Mouse (Mus musculus) neutrophil, adult 5-6 weeks (primary cell): ENCODE results near the gene Adamts17. TPM values are rescaled to one million over a fixed set of nuclear protein-coding genes. Genes with fewer than 3 reads are reported as not detected.

Experiments
- ATAC-seq: fragments of 151-379, 151-347 bp; 2 replicates; pipeline ENCODE4 v1.8.0; 2017; ENCODE audit warnings: mild to moderate bottlenecking, moderate TSS enrichment; ENCODE audit not compliant: insufficient number of reproducible peaks, poor library complexity, low FRiP score, severe bottlenecking; ENCODE audit errors: extremely low read depth
- total RNA-seq: library from RNA; stranded (forward); fragments of 200-1000 nt; gene quantifications from 2 replicates; pipeline ENCODE4 v1.2.3, GENCODE M21; 2017

Gene Adamts17
- total RNA-seq, 1 experiment from 2014 or later: not detected

DNA sequence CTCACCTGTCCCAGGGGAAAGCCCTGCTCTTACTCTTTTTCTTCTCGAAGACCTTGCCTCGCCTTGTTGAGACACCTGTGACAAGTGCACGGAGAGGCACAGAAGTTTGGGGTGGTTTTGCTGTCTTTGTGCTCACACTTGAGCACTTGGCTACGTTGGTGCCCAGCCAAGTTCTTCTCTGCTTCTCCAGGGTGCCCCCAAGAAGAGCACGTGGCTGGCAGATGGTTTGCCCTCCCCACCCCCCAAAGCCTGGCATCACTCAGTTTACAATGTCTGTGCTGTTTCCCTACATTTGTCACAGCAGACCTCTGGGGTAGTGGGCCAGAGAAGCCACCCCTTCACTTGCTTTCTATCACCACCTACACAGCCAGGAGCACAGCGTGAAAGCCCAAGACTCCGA, 1.6 kb downstream of the Adamts17 start:
- no peak for ATAC-seq

DNA sequence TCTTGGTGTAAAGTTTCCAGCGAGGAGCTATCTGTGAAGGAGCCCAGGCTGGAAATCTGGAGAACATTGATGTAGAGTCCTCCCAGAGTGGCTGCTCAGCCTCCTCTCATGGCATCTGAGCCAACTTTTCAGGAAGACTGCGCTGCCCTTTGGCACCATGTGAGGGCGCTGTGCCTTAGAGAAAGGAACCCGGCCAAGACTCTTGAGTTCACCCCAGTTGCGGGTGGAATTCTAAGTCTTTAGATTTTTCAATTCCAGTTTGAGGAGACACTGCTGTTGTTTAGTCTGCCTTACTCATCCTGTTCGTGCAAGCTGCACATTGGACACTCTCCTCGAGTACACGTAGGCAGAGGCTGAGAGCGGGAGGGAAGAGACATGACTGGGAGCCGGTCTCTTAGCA, 2.5 kb downstream of the Adamts17 start:
- ATAC-seq: no peak

DNA sequence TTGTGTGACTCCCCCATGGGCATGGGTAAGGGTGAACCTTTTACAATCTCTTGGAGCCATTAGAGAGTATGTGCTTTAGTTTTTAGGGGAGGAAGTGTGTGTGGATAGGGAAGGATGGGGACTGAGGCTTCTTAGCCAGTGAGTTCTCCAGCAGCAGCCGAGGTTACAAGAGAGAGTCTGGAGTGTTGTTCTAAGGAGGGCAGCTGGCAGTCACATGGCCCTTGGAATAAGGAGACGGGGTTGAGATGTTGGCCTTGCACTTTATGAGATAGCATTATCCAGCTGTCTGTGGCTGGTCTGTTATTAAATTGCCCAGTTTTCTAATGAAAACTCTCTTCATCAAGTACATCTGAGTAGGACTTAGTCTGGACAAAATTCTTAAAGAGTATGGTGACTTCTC, 4.3 kb downstream of the Adamts17 start:
- no peak for ATAC-seq

DNA sequence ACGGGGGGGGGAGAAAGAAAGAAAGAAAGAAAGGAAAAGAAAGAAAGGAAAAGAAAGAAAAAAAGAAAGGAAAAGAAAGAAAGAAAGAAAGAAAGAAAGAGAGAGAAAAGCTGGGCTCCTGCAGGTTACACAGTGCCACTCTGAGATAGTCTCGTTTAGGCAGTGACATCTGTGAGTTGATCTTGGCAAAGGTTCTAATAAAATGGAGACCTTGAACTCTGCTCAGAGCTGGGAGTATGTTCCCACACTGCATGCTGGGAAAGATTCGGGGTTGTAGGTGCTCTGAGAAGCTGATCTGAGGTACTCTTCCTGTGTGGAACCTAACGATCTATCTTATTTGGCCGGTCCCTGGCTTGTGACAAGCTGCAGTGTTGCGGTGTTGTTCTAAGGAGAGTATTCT, 7.0 kb downstream of the Adamts17 start:
- no peak for ATAC-seq

DNA sequence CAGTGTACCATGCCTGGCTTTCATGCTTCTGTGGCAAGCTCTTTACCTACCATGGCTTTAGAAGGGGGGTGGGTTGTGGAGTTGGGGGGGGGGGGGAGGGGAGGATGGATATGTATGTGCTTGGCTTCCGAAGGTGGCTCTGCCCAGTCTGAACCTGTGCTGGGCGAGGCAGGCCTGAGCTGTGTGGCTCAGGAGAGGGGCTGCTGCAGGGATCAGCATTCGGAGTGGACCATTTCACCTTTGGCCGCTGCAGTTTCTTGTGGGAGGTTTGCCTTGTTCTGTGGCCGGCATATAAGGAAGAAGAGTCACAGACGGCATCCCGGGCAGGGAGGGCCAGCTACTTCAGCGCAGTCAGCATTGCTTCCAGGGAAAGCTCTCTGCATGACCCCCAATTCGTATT, 7.8 kb downstream of the Adamts17 start:
- ATAC-seq: no peak

DNA sequence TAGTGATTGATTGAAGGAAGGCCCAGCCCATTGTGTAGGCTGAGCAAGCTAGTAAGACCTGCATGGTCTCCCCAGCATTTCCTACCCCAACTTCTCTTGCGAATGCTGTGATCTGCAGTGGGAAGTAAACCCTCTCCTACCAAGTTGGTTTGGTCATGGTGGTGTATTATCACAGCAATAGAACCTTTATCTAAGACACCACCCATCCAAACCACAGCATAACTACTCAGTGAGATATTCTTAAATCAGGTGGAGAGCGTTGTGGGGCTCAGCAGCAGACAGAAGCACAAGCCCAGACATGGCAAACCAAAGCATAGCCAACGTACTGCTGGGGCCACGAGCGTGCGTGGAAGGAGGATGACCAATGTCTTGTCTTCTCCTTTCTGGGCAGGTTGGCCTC, 9.8 kb downstream of the Adamts17 start:
- ATAC-seq: no peak

DNA sequence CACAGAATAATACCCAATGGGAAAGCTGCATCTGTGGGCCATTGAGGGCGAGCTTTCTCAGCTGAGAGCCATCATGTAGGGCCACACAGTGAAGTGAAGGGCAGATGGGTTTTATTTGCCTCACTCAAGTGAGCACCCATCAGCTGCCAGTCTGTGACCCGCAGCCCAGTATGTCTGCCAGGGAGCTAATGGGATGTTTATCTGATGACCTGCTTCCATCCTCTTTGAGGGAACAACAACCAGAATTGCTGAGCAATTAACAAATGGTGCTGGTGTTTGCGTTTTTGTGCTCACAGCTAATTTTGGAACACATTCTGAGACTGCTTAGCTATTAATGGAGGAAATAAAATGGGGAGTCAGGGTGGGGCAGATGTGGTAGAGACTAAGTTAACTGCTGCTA, 12.6 kb downstream of the Adamts17 start:
- ATAC-seq: no peak

DNA sequence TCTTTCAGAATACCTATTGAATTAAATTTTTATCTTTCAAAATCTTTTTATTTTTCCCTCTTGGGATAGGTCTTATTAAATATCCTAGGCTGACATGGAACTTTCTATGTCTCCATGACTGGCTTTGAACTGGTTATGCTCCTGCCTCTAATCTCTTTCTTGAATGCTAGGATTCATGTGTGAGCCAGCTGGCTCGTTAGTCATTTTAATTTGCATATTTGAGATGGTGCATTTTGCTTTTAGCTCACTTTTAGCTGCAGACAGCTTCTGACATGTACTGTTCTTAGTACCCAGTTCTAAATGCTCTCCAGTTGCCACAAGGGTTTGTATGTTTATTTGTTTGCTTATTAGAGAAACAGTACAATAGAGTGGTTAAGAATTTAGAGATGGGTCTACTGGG, 18.1 kb downstream of the Adamts17 start:
- ATAC-seq: no peak

DNA sequence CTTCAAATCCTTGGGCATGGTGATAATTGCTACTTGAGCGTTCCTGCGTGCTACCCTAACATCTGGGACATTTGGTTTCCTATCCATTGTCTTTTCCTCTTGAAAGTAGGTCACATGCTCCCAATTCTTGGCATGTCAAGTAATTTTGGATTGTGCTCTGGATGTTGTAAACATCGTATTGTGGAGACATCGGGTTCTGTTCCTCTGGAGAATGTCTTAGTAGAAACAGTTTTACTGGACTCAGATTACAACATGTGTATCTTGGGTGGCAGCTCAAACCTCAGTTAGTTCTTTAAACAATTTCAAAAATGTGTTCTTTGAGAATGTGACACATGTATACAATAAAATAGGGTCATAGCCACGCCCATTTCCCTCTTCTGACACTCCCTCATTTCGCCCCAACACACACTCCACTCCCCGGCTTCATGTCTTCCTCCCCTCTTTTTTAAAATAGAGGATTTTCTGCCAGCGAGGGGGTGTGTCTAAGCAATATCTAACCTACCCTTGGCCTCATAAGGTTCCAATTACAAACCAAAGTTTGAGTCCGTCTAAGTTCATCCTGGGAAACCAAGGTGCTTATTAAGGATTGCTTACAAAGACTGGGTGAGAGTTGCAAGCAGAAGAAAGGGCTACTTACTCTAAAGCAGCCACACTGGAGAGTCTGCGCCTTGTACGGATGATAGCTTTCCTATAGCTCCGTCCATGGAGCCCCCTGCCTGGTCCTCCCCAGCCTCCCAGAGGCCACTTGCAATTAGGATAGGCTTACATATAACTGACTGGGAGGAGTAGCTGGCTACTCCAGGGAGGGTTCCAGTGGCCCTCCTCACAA, 18.9 kb downstream of the Adamts17 start:
- ATAC-seq: no peak

DNA sequence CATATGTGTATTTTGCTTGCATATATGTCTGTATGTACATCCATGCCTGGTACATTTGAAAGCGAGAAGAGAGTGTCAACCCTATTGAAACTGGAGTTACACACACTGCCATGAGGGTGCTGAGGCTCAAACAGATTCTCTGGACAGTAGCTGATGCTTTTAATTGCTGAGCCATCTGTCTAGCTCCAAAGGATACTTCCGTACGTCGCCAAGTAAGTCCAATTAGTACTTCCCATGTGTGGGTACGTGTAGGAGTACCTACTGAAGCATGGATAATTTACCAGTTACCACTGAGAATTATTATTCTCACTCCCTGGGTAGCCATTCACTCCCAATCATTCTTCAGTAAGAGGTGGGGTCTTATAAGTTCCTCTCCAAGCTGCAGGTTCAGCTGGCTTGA, 19.7 kb downstream of the Adamts17 start:
- ATAC-seq: no peak

DNA sequence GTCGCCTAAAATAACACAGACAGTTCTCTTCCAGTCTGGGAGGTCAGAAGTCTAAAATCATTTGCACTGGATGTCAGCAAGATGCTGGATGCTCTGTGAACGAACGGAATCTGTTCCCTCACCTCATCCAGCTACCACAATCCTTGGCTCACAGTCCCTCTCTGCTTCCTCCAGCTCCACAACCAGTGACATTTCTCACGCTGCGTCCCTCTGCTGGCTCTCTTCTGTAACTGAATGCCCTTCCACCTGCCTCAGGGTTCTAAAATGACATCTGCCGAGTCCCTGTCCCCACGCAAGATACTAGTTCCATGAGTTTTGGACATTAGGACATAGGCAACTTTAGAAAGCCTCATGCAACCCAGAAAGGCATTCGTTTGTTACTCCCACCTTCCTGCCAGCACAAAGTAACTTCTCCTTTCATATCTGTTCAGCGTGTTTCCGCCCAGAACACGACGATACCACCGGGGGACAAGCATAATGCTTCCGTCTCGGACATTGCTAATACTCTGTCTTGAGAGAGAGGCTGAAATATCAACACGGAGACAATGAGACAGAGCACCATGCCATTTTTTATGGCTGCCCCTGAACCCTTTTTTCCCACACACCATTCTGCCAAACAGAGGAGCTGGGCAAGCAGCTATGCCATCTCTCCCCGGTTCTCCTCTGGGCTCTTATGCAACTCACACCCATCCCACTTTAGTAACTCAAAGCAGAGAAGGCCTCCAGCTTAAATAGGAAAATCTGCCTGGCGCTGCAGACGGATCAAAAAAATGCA, 27.6 kb downstream of the Adamts17 start:
- no peak for ATAC-seq

DNA sequence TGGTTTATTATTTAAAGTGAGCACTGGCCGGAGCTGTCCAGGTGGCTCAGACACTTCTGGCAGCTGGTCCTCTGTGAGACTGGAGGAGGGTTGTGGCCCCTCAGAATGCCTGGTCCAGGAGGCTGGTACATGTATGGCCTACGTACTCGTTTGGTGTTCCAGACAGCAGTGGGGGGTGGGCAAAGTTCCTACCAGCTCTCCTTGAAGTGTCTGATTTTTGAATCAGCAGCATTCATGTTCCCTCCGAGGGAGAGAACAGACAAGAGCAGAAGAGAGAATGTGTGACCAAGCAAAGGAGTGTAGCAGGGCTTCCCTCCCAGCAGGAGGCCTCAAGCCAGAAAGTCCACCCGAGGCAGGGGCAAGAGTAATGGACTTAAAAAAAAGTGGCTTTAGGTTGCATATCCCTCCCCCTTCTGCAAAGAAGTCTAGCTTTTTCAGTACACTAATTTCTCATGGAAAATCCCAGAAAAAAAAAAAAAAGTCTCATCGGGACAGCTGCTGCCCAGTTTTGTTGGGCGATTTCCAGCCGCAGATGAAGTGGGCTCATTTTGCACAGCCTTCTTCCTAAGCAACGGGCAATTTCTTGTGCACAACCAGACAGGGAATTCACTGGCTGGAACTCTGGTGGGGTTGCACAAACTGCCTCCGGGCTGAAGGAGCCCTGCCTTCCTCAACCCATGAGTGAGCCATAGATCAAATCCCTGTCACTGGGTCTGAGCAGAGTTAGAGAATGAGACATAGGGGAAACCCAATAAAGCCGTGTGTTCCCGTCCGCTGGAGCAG, 28.4 kb downstream of the Adamts17 start:
- ATAC-seq: no peak

DNA sequence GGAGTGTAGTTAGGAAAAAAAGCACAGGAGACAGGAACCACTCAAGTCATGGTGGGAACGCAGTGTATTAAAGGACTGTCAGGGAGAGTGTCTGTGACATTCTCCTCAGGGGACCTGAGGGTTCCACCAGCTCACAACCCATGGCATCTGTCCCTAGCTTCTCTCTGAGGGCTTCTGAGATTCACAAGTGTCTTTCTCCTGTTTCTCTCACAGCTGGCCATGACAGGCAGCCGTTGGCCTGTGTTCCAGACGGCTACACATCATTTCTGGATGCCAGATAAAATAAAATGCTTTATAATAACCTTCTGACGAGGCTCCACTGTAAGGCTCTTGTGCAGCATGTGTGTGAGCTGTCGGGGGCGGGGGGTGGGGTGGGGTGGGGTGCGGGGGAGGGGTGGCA, 32.0 kb downstream of the Adamts17 start:
- no peak for ATAC-seq

DNA sequence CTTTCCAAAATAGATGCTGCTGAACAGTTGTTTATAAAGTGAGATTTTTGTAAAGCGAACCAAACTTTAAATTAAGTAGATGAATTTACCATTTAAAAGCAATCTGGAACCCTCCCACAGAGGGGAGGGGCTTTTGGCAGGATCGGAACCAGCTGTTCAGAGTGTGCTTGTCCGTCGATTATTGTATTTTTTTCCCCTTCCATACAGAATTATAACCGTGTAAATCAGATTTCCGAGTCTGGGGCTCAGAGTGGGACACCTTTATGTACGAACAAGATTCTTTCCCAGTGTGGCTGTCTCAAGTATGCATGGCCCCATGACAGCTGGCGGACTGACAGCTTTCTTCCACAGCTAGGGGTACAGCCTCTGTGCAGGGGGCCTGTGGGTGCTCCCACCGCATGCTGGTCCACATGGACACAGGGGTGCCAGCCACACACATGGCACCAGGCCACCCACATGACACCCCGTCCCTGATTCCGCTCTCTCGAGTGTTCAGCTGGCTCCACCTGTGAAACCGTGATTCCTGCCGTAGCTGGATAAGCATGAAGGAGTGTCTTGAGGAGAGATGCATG, 32.5 kb downstream of the Adamts17 start:
- no peak for ATAC-seq

DNA sequence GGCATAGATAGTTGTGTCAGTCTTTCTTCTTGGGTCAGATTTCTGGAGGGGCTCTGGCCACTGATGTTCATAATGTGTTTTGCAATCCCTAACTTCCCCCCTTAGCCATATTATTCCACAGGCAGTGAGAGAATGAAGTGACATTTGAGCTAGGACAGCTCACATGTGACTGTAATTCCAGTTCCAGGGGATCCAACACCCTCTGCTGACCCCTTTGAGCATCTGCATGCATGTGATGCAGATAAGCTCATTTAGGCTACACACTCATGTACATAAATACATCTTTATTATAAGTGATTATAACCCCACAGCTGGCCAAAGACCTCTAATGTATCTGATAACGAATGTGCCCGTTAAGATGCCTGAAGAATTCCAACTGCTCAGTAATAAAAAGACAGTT, 33.7 kb downstream of the Adamts17 start:
- no peak for ATAC-seq

DNA sequence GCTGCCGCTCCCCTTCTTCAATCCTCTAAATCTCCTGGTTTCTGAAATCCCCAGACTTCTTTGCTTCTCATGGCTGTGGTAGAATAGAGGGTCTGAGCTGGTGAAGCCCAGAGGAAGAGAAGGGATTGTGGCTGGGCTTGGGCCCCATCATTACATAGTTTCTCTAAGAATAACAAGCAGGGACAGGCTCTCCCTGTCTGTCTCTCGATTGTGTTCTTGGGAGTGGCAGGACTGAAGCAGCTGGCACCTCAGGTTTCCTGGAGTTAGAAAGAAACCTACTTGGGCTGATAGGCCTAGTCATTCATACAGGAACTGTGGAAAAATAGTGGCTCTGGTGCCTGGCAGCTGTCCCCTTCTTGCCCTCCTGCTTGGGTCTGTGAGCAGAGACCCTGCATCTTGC, 51.9 kb downstream of the Adamts17 start:
- ATAC-seq: no peak

DNA sequence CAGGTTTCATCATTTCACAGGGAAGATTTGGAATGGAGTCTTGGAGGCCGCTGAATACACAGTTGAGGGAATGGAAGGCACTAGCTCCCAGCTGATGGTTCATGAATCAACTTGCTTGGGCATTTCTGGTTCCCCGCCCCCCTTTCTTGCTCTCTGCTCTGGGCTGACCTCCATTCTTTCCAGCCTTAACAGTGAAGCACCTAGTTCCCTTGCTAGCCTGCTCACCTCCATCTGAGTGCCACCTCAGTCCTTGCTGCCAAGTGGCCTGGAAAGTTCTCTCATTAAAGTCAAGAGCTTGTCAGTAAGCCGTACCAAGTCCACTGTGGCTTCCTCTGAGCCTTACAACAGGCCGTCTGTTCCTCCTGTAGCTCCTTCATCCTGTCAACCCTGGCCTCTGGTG, 52.6 kb downstream of the Adamts17 start:
- ATAC-seq: no peak

DNA sequence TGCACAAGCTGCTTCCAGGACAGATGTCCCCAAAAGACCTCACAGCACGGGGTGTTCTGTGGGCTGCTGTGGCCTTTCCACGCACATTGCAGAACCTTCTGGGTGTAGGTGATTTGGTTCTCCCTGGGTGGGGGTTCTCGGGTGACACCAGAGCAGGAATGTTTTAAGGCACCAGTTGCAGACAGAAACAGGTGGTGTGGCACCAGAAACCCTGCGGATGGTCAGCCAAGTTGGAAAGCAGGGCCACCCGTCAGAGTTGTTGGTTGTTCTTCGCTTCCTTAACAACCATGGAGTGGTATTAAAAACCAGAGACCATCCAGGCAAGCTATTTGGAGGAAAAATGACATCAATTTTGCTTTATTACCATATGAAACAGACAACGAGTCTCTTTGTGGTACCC, 62.8 kb downstream of the Adamts17 start:
- ATAC-seq: no peak

DNA sequence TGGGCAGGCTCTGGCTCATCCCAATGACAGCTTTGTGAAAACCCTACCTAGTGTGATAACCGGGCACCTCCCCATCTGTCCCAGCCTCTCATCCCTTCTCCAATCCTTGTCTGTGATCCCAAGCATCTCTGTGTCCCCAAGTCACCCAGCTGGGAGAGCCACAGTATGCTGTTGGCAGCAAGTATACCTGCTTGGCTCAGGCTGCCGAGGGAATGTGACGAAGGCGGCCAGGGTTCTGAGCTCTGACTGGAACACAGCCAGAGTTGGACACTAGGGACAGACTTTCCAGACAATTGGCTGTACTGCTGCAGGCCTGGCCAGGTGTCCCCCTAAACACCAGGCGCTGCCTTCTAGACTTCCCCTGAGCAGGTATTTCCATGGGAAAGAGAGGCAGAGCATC, 63.5 kb downstream of the Adamts17 start:
- ATAC-seq: no peak
